Mouse (Mus musculus): Measurements from ENCODE around the gene Iscu. TPM values are rescaled to one million over a fixed set of nuclear protein-coding genes. Genes with fewer than 3 reads are reported as not detected.

Gene Iscu
- polyA plus RNA-seq, 1 experiment from 2014 or later: 132 TPM

GRCm38 (mm10) chr5:113728691-113729090 lies 43.9 kb upstream of the Iscu start:
- H3K4me1 ChIP-seq (ENCODE audit: control insufficient read depth in 2 of 2, insufficient read depth in 2 of 2, low read length in 2 of 2): no peaks in the 10 kb centered on the region
- H3K9me3 ChIP-seq (ENCODE audit: control insufficient read depth, low read length): no peaks in the 10 kb centered on the region
- 74% methylated on average over 7 of the region's 7 CpGs for WGBS
- peaks cover 17% of the 10 kb centered on the region for H3K27me3 ChIP-seq (ENCODE audit: control insufficient read depth, insufficient read depth, low read length)
- no peak for ATAC-seq (ENCODE audit: insufficient number of reproducible peaks, insufficient read depth, low FRiP score, low read depth)
- H3K36me3 ChIP-seq (ENCODE audit: control insufficient read depth, insufficient read depth, low read length): no peaks in the 10 kb centered on the region
- no peak overlapping the region for H3K4me2 ChIP-seq (ENCODE audit: low read length)
- H3K4me3 ChIP-seq (ENCODE audit: control insufficient read depth in 1 of 2, insufficient read depth in 1 of 2, low read depth in 1 of 2, low read length in 2 of 2): no peak overlapping the region
- H3K27ac ChIP-seq (replicated peaks in 1 of 2; ENCODE audit: control insufficient read depth in 1 of 2, insufficient read depth in 1 of 2, low read depth in 2 of 2, low read length in 2 of 2): no peak overlapping the region
- H3K9ac ChIP-seq (ENCODE audit: low read length): no peak overlapping the region

GRCm38 (mm10) chr5:113730641-113731121 lies 41.9 kb upstream of the Iscu start:
- Histone ChIP-seq H3K4me3 (ENCODE audit: control insufficient read depth in 1 of 2, insufficient read depth in 1 of 2, low read depth in 1 of 2, low read length in 2 of 2) (no peak overlapping the region), H3K9me3 (ENCODE audit: control insufficient read depth, low read length) (no peaks in the 10 kb centered on the region), H3K4me2 (ENCODE audit: low read length) (no peak overlapping the region), H3K27ac (replicated peaks in 1 of 2; ENCODE audit: control insufficient read depth in 1 of 2, insufficient read depth in 1 of 2, low read depth in 2 of 2, low read length in 2 of 2) (no peak overlapping the region), H3K9ac (ENCODE audit: low read length) (no peak overlapping the region), H3K4me1 (ENCODE audit: control insufficient read depth in 2 of 2, insufficient read depth in 2 of 2, low read length in 2 of 2) (peaks cover 0 to 4% of the 10 kb centered on the region in 2 experiments; a peak in 2 of 4 replicates), H3K36me3 (ENCODE audit: control insufficient read depth, insufficient read depth, low read length) (no peaks in the 10 kb centered on the region), H3K27me3 (ENCODE audit: control insufficient read depth, insufficient read depth, low read length) (peaks cover 12% of the 10 kb centered on the region)
- whole genome bisulfite sequencing: 70% methylated on average over 7 of the region's 7 CpGs
- no peak for ATAC-seq (ENCODE audit: insufficient number of reproducible peaks, insufficient read depth, low FRiP score, low read depth)

- no peak for ATAC-seq (ENCODE audit: insufficient number of reproducible peaks, insufficient read depth, low FRiP score, low read depth)
- no peak overlapping the region for H3K9ac ChIP-seq (ENCODE audit: low read length)
- H3K27me3 ChIP-seq (ENCODE audit: control insufficient read depth, insufficient read depth, low read length): peaks cover 12% of the 10 kb centered on the region
- no peaks in the 10 kb centered on the region for H3K36me3 ChIP-seq (ENCODE audit: control insufficient read depth, insufficient read depth, low read length)
- 74% methylated on average over 7 of the region's 7 CpGs for WGBS
- peaks cover under 1 to 4% of the 10 kb centered on the region in 2 experiments for H3K4me1 ChIP-seq (ENCODE audit: control insufficient read depth in 2 of 2, insufficient read depth in 2 of 2, low read length in 2 of 2)
- no peaks in the 10 kb centered on the region for H3K9me3 ChIP-seq (ENCODE audit: control insufficient read depth, low read length)
- no peak overlapping the region for H3K4me3 ChIP-seq (ENCODE audit: control insufficient read depth in 1 of 2, insufficient read depth in 1 of 2, low read depth in 1 of 2, low read length in 2 of 2)
- no peak overlapping the region for H3K4me2 ChIP-seq (ENCODE audit: low read length)
- no peak overlapping the region for H3K27ac ChIP-seq (replicated peaks in 1 of 2; ENCODE audit: control insufficient read depth in 1 of 2, insufficient read depth in 1 of 2, low read depth in 2 of 2, low read length in 2 of 2)
Measured at GRCm38 (mm10) chr5:113731174-113731573, 41.4 kb upstream of the Iscu start.

- H3K27me3 ChIP-seq (ENCODE audit: control insufficient read depth, insufficient read depth, low read length): peaks cover 4% of the 10 kb centered on the region; the same call in 1 of the 2 replicates
- peaks cover 1% of the 10 kb centered on the region; the same call in 1 of the 2 replicates for H3K36me3 ChIP-seq (ENCODE audit: control insufficient read depth, insufficient read depth, low read length)
- no peak overlapping the region for H3K4me2 ChIP-seq (ENCODE audit: low read length)
- no peak overlapping the region for H3K27ac ChIP-seq (replicated peaks in 1 of 2; ENCODE audit: control insufficient read depth in 1 of 2, insufficient read depth in 1 of 2, low read depth in 2 of 2, low read length in 2 of 2)
- H3K4me1 ChIP-seq (ENCODE audit: control insufficient read depth in 2 of 2, insufficient read depth in 2 of 2, low read length in 2 of 2): peaks cover 8 to 9% of the 10 kb centered on the region in 2 experiments
- H3K4me3 ChIP-seq (ENCODE audit: control insufficient read depth in 1 of 2, insufficient read depth in 1 of 2, low read depth in 1 of 2, low read length in 2 of 2): no peak overlapping the region
- no peaks in the 10 kb centered on the region for H3K9me3 ChIP-seq (ENCODE audit: control insufficient read depth, low read length)
- ATAC-seq (ENCODE audit: insufficient number of reproducible peaks, insufficient read depth, low FRiP score, low read depth): no peak
- H3K9ac ChIP-seq (ENCODE audit: low read length): no peak overlapping the region
- 27% methylated on average over 6 of the region's 6 CpGs for WGBS
Measured at GRCm38 (mm10) chr5:113732182-113732581, 40.4 kb upstream of the Iscu start.

GRCm38 (mm10) chr5:113734376-113734775 lies 38.2 kb upstream of the Iscu start:
- H3K4me2 ChIP-seq (ENCODE audit: low read length): no peak overlapping the region
- no peak for ATAC-seq (ENCODE audit: insufficient number of reproducible peaks, insufficient read depth, low FRiP score, low read depth)
- peaks cover 8 to 9% of the 10 kb centered on the region in 2 experiments for H3K4me1 ChIP-seq (ENCODE audit: control insufficient read depth in 2 of 2, insufficient read depth in 2 of 2, low read length in 2 of 2)
- no peak overlapping the region for H3K4me3 ChIP-seq (ENCODE audit: control insufficient read depth in 1 of 2, insufficient read depth in 1 of 2, low read depth in 1 of 2, low read length in 2 of 2)
- no peaks in the 10 kb centered on the region for H3K9me3 ChIP-seq (ENCODE audit: control insufficient read depth, low read length)
- no peak overlapping the region for H3K27ac ChIP-seq (replicated peaks in 1 of 2; ENCODE audit: control insufficient read depth in 1 of 2, insufficient read depth in 1 of 2, low read depth in 2 of 2, low read length in 2 of 2)
- no peak overlapping the region for H3K9ac ChIP-seq (ENCODE audit: low read length)
- H3K27me3 ChIP-seq (ENCODE audit: control insufficient read depth, insufficient read depth, low read length): 0 out of 2 replicates have a peak, but pooled peaks cover 3% of the 10 kb centered on the region
- WGBS: 63% methylated on average over 5 of the region's 5 CpGs
- H3K36me3 ChIP-seq (ENCODE audit: control insufficient read depth, insufficient read depth, low read length): peaks cover 23% of the 10 kb centered on the region

GRCm38 (mm10) chr5:113735023-113735344 lies 37.6 kb upstream of the Iscu start:
- Histone ChIP-seq H3K4me3 (ENCODE audit: control insufficient read depth in 1 of 2, insufficient read depth in 1 of 2, low read depth in 1 of 2, low read length in 2 of 2) (peak overlapping the region; percentile 71 to 83), H3K36me3 (ENCODE audit: control insufficient read depth, insufficient read depth, low read length) (peaks cover 29% of the 10 kb centered on the region), H3K27me3 (ENCODE audit: control insufficient read depth, insufficient read depth, low read length) (0 out of 2 replicates have a peak, but pooled peaks cover 3% of the 10 kb centered on the region), H3K4me2 (ENCODE audit: low read length) (peak overlapping the region; percentile 85), H3K27ac (replicated peaks in 1 of 2; ENCODE audit: control insufficient read depth in 1 of 2, insufficient read depth in 1 of 2, low read depth in 2 of 2, low read length in 2 of 2) (peak overlapping the region; percentile 79 to 89), H3K4me1 (ENCODE audit: control insufficient read depth in 2 of 2, insufficient read depth in 2 of 2, low read length in 2 of 2) (peaks cover 8 to 9% of the 10 kb centered on the region in 2 experiments), H3K9me3 (ENCODE audit: control insufficient read depth, low read length) (no peaks in the 10 kb centered on the region), H3K9ac (ENCODE audit: low read length) (peak overlapping the region; percentile 73)
- 35% methylated on average over 7 of the region's 7 CpGs for WGBS
- 0 out of 2 replicates have a peak, but pooled peaks have one; percentile 4 for ATAC-seq (ENCODE audit: insufficient number of reproducible peaks, insufficient read depth, low FRiP score, low read depth)

- 1% methylated on average over 71 of the region's 71 CpGs for WGBS
- peak; percentile 95 for ATAC-seq (ENCODE audit: insufficient number of reproducible peaks, insufficient read depth, low FRiP score, low read depth)
- Histone ChIP-seq H3K36me3 (ENCODE audit: control insufficient read depth, insufficient read depth, low read length) (peaks cover 35% of the 10 kb centered on the region), H3K27ac (replicated peaks in 1 of 2; ENCODE audit: control insufficient read depth in 1 of 2, insufficient read depth in 1 of 2, low read depth in 2 of 2, low read length in 2 of 2) (peak within 1 kb of the TSS; percentile 79 to 89), H3K4me3 (ENCODE audit: control insufficient read depth in 1 of 2, insufficient read depth in 1 of 2, low read depth in 1 of 2, low read length in 2 of 2) (peak within 1 kb of the TSS; percentile 71 to 83), H3K27me3 (ENCODE audit: control insufficient read depth, insufficient read depth, low read length) (0 out of 2 replicates have a peak, but pooled peaks cover 3% of the 10 kb centered on the region), H3K4me1 (ENCODE audit: control insufficient read depth in 2 of 2, insufficient read depth in 2 of 2, low read length in 2 of 2) (peaks cover 8 to 9% of the 10 kb centered on the region in 2 experiments), H3K9me3 (ENCODE audit: control insufficient read depth, low read length) (no peaks in the 10 kb centered on the region), H3K9ac (ENCODE audit: low read length) (peak within 1 kb of the TSS; percentile 73), H3K4me2 (ENCODE audit: low read length) (peak within 1 kb of the TSS; percentile 85)
Measured at GRCm38 (mm10) chr5:113735345-113736112, 37.0 kb upstream of the Iscu start, which contains the start of gene Ficd. TSS of gene Ficd (plus strand) at chr5:113735803.

Measured in heart, embryonic 14.5 days (tissue).